Mouse (Mus musculus) brown adipose tissue, adult 24 weeks (tissue): Measurements from ENCODE around the gene Spred1. TPM values are rescaled to one million over a fixed set of nuclear protein-coding genes. Genes with fewer than 3 reads are reported as not detected.

Experiments used
- H3K27ac ChIP-seq: fragments of 200-500 bp; replicated peaks from 2 replicates; pipeline ENCODE4 v1.5.1; 2012; ENCODE audit warnings: low read depth, mild to moderate bottlenecking, low read length
- H3K4me1 ChIP-seq: fragments of 200-500 bp; 2 replicates; pipeline ENCODE4 v1.6.1; 2012; ENCODE audit warnings: low read length, mixed read lengths; ENCODE audit not compliant: control insufficient read depth, insufficient read depth, insufficient read length
- H3K4me3 ChIP-seq: fragments of 200-500 bp; 2 replicates; pipeline ENCODE4 v1.5.1; 2012; ENCODE audit warnings: low read depth, mild to moderate bottlenecking, low read length, moderate library complexity; ENCODE audit not compliant: insufficient read depth
- polyA plus RNA-seq: library from polyadenylated mRNA; stranded (reverse); fragments of >200 nt; gene quantifications from 2 replicates; pipeline ENCODE4 v1.2.4, GENCODE M21; 2012; ENCODE audit not compliant: missing spikeins, insufficient read depth, insufficient read length

Gene Spred1
- polyA plus RNA-seq, 1 experiment, result 7.1 TPM

DNA sequence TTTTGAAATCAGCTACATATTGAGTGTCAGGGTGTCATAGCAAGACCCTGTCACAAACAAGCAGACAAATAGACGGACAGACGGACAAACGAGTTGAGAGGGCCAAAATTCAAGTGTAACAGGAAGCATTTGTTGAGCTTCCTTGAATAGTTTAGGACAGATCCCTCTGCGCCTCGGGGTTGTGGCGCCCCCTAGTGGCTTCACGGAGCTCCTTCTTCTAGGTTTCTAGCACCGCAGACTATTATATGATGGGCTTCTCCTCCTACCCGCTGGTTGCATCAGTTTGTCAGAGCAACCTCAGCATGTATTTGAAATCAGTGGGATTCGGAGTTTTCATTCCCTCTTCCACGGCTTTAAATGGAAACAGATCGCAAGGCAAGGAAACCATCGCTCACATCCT, 110.1 kb downstream of the Spred1 start:
- Histone ChIP-seq H3K27ac (no peak overlapping the region), H3K4me1 (no peaks in the 10 kb centered on the region), H3K4me3 (no peak overlapping the region)

Other genes with a start within 250 kb of the Spred1 start
- not detected in 2 replicates for gene Tmco5, start 242.7 kb upstream of the Spred1 start, polyA plus RNA-seq
- 19.8 and 28.1 TPM in 2 replicates for gene Fam98b, start 128.4 kb downstream of the Spred1 start, polyA plus RNA-seq
- gene Rasgrp1, start 221.6 kb downstream of the Spred1 start, polyA plus RNA-seq, result 0.46 TPM in 1 of 2 replicates, not detected in the other